Mouse (Mus musculus): ENCODE data around the gene Grid2ip.
"Not testable (repeated sequence)": the region's sequence is repeated elsewhere in the genome, so short reads cannot be mapped to it uniquely, and the experiment has no call there.

The Grid2ip gene

GRCm38 (mm10) chr5:143363678-143364615, 6.8 kb downstream of the Grid2ip start:
- DNase-seq, result peak; percentile 73

- no peak for DNase-seq
Measured at GRCm38 (mm10) chr5:143367931-143368330, 10.8 kb downstream of the Grid2ip start.

- no peak for DNase-seq
Measured at GRCm38 (mm10) chr5:143369611-143370255, 12.6 kb downstream of the Grid2ip start.

- DNase-seq, result no peak
Measured at GRCm38 (mm10) chr5:143370416-143371145, 13.4 kb downstream of the Grid2ip start.

GRCm38 (mm10) chr5:143371146-143371510, 14.0 kb downstream of the Grid2ip start:
- DNase-seq, result no peak

GRCm38 (mm10) chr5:143372818-143373217, 15.7 kb downstream of the Grid2ip start:
- DNase-seq, result peak; percentile 30

- peak; percentile 76 for DNase-seq
Measured at GRCm38 (mm10) chr5:143375242-143375641, 18.1 kb downstream of the Grid2ip start.

GRCm38 (mm10) chr5:143376156-143376555, 19.0 kb downstream of the Grid2ip start:
- no peak for DNase-seq

GRCm38 (mm10) chr5:143386797-143387621, 29.9 kb downstream of the Grid2ip start:
- DNase-seq, result peak; percentile 30

- DNase-seq, result no peak
Measured at GRCm38 (mm10) chr5:143394184-143394583, 37.0 kb downstream of the Grid2ip start.

- DNase-seq, result not testable (repeated sequence)
Measured at GRCm38 (mm10) chr5:143394966-143395365, 37.8 kb downstream of the Grid2ip start.

- peak; percentile 32 for DNase-seq
Measured at GRCm38 (mm10) chr5:143395649-143396048, 38.5 kb downstream of the Grid2ip start.

- no peak for DNase-seq
Measured at GRCm38 (mm10) chr5:143400501-143400900, 43.4 kb downstream of the Grid2ip start.

GRCm38 (mm10) chr5:143401556-143401955, 44.4 kb downstream of the Grid2ip start:
- DNase-seq, result no peak

GRCm38 (mm10) chr5:143403221-143404147, 46.3 kb downstream of the Grid2ip start, which contains the start of gene Kdelr2:
Kdelr2 (plus strand) TSS chr5:143403838.
- peak; percentile 94 for DNase-seq

- peak; percentile 27 for DNase-seq
Measured at GRCm38 (mm10) chr5:143404148-143404930, 47.2 kb downstream of the Grid2ip start.

GRCm38 (mm10) chr5:143405200-143405599, 48.1 kb downstream of the Grid2ip start:
- no peak for DNase-seq

- DNase-seq, result no peak
Measured at GRCm38 (mm10) chr5:143406548-143406947, 49.4 kb downstream of the Grid2ip start.

- DNase-seq, result peak; percentile 63
Measured at GRCm38 (mm10) chr5:143409239-143409638, 52.1 kb downstream of the Grid2ip start.

GRCm38 (mm10) chr5:143410841-143411395, 53.8 kb downstream of the Grid2ip start:
- DNase-seq, result peak; percentile 24
